Mouse (Mus musculus) liver, embryonic 14.5 days (tissue): ENCODE measurements around the gene Ap1s1.

Experiments used
- CTCF ChIP-seq: IDR thresholded peaks from 2 replicates; pipeline ENCODE4 v1.5.1; 2016; ENCODE audit warnings: antibody characterized with exemption, low read depth, control low read depth
- EP300 ChIP-seq: IDR thresholded peaks from 2 replicates; pipeline ENCODE4 v1.6.1; 2016; ENCODE audit warnings: antibody characterized with exemption, low read depth

DNA sequence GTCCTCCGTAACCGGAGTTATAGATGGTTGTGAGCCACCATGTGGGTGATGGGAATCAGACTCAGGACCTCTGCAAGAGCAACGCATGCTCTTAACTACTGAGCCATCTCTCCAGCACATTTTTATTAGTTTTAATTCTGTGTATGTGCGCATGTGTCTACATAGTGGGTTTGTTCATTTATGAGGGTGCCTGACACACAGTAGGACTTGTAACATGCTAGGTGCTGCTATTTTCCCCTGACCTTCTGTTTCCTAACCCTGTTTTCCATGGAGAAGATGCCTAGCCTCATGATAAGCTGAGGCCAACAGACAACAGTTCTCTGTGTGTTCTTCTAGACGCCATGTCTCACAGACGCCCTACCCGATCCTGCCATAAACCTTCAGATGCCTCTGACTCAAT is 1.9 kb downstream of the Ap1s1 start:
- TF ChIP-seq EP300, result no peak
- TF ChIP-seq CTCF, result no peak
